Mouse (Mus musculus): Measurements from ENCODE around the gene Fam107b.

DNA sequence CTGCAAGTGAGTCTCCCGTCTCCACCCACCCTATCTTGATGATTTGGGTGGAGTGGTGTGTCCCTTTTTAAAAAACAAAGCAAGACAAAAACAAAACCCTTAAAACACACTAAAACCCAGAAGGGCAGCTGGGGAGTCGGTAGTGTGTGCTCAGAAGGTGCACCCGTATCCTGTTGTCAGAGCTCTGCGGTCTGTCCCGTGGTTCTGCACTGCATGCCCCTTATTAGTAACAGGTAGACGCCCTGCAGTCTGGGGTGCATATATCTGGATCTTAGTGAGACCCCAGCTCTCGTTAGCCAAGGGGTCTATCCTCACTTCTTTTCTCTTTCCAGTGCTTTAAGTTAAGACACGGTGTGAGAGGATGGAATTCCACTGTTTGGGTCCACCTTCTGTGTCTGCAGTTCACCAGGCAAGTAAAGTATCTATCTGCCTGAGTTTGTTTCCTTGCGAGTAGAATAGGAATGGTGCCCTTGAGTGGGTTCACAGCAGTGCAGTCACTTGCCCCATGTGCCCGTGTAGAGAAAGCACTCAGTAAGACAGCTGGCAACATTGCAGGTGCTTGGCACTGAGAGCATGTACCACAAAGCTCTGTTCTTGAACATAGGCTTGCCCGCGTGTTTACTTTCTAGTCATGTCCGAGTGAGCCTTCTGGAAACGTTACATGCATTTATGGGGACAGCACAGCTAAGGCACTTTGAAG is 161.2 kb downstream of the Fam107b start:
- TF ChIP-seq CTCF (IDR thresholded peaks at IDR 0.05; ENCODE audit: low read depth, low read length) (no peak), GATA1 (IDR thresholded peaks at IDR 0.05; ENCODE audit: borderline replicate concordance, low read length) (no peak), POLR2AphosphoS5 (IDR thresholded peaks at IDR 0.05; ENCODE audit: insufficient replicate concordance, low read depth, low read length) (no peak), TAL1 (conservative IDR thresholded peaks at IDR 0.05; ENCODE audit: low read depth, low read length) (no peak)
